Mouse (Mus musculus): ENCODE data around the gene Abcb9.

Gene Abcb9

GRCm38 (mm10) chr5:124034471-124034870, 61.1 kb downstream of the Abcb9 start:
- DNase-seq (ENCODE audit: low read depth in 2 of 2, low spot score in 2 of 2): peak; percentile 78 to 80

GRCm38 (mm10) chr5:124032001-124032508, 63.5 kb downstream of the Abcb9 start, which contains the start of gene Vps37b:
Gene Vps37b, minus strand, starts transcription at chr5:124032270.
- DNase-seq (ENCODE audit: low read depth in 2 of 2, low spot score in 2 of 2): peak; percentile 95

- no peak for DNase-seq (ENCODE audit: low read depth in 2 of 2, low spot score in 2 of 2)
Observed at GRCm38 (mm10) chr5:124031068-124031955, 64.3 kb downstream of the Abcb9 start.

GRCm38 (mm10) chr5:124030386-124031067, 65.1 kb downstream of the Abcb9 start:
- DNase-seq (ENCODE audit: low read depth in 2 of 2, low spot score in 2 of 2): peak; percentile 30 to 35

- peak; percentile 61 for DNase-seq (ENCODE audit: low read depth in 2 of 2, low spot score in 2 of 2)
Observed at GRCm38 (mm10) chr5:124029220-124030035, 66.2 kb downstream of the Abcb9 start.

DNA sequence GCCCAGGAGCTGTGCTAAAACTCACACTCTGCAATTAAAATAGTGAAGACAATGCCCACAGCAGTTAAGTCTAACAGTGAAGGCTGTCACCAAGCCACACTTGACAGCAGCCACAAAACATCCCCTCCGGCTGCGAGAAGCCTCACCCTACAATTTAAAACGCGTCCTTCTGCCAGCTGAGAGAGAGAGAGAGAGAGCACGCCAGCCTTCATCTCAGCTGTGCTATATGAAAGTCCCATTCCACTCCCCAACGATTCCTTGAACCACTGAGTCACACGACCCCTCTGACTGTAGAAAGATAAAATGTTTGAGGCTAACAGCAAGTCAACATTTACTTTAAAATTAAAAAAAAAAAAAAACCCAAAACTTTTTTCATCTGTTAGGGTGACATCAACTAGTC, 66.9 kb downstream of the Abcb9 start:
- peak; percentile 51 to 59 for DNase-seq (ENCODE audit: low read depth in 2 of 2, low spot score in 2 of 2)

GRCm38 (mm10) chr5:124027702-124028470, 67.7 kb downstream of the Abcb9 start:
- peak; percentile 19 to 46 for DNase-seq (ENCODE audit: low read depth in 2 of 2, low spot score in 2 of 2)

- DNase-seq (ENCODE audit: low read depth in 2 of 2, low spot score in 2 of 2): peak in 1 of 2 experiments; percentile 26
Observed at GRCm38 (mm10) chr5:124026568-124026967, 69.0 kb downstream of the Abcb9 start.

- DNase-seq (ENCODE audit: low read depth in 2 of 2, low spot score in 2 of 2): peak; percentile 27 to 34
Observed at GRCm38 (mm10) chr5:124025587-124026441, 69.8 kb downstream of the Abcb9 start.

- peak in 1 of 2 experiments; percentile 15 for DNase-seq (ENCODE audit: low read depth in 2 of 2, low spot score in 2 of 2)
Observed at GRCm38 (mm10) chr5:124025146-124025545, 70.5 kb downstream of the Abcb9 start.

DNA sequence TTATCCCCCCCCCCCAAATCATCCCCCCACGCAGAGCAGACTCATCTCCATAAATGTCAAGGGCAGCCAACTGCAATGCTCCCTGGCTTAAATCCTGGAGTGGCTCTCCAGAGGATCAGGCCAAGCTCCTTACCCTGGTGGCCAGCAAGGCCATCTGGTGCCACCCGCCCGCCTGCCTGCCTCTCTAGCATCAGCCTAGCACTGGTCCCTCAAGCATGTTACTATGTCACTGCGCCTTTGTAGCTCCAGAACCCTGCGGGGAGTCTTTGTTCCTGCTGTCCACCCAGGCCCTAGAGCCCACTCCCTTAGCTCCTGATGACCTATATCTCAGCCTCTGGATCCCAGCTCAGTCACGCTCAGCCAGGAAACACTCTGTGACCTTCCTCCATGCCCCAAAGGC, 70.9 kb downstream of the Abcb9 start:
- peak in 1 of 2 experiments; percentile 13 for DNase-seq (ENCODE audit: low read depth in 2 of 2, low spot score in 2 of 2)

GRCm38 (mm10) chr5:124022365-124022764, 73.2 kb downstream of the Abcb9 start:
- DNase-seq (ENCODE audit: low read depth in 2 of 2, low spot score in 2 of 2): no peak

DNA sequence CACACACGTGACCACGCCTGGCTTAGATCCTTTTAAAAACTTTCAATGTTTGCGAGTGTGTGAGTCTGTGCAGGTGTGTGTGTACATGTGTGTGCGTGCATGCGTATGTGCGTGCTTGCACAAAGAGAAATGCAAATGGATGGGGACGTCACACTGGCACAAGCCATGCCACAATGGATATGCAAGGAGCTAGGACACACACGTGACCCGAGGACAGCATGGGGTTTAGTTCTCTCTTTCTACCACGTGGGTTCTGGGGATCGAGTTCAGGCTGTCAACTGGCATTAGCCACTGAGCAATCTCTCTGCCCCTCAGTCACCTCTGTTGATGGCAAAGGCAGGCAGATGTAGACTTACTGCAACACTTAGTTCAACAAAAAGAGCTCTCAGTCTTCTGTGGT, 73.9 kb downstream of the Abcb9 start:
- DNase-seq (ENCODE audit: low read depth in 2 of 2, low spot score in 2 of 2): peak in 1 of 2 experiments; percentile 35

DNA sequence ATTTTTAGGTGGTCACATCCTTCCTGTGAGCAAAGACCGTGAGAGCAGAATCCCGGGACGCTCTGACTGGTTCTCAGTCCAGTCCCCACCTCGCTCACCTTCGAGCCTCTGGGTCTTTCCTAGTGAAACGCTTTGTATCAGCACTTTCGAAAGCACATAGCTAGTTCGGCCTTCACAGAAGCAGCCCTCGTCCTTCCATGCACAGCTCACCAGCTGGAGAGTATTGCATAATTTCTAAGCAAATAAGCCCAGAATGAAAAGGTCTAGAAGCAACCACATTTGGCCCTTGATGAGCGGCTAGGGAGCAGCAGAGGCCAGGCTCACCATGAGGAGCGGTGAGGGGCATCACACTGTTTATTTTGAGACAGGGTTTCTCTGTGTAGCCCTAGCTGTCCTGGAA, 74.5 kb downstream of the Abcb9 start:
- DNase-seq (ENCODE audit: low read depth in 2 of 2, low spot score in 2 of 2): no peak

DNA sequence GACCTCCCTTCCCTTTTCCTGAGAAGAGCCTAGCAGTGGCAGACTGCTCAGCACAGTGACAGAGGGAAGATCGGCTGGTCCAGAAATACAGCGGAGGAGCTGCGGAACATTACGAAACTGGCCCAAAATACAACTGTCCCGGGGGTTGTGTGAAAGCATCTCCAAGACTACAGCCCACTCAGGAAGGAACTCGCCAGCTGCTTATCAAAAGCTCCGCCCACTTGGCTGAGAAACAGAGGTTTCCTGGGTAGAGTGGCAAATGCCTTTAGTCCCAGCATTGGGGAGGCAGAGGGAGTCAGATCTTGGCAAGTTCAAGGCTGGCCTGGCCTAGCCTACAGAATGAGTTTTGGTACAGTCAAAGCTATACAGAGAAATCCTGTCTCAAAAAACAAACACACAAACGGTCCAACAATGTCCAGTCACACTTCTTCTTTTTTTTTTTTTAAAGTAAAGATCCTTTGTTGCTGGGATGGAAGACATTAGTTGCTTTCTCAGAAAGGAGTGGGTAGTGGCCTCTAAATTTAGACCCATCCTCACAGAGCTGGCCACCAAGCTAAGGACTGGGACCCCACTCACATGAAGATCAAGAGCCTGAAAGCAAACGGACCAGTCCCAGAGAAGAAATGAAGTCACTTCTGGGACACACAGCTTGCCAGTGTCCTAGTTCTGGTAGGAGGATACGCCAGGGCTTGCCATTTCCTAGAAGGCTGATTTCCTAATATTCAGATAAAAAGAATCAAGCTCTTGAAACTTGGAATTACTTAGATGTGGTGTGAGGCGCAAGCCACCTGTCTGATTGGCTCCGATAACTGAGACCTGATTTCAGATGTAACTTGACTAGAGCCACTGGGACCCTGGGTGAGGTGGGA, 76.0 kb downstream of the Abcb9 start:
- DNase-seq (ENCODE audit: low read depth in 2 of 2, low spot score in 2 of 2): peak in 1 of 2 experiments; percentile 59

DNA sequence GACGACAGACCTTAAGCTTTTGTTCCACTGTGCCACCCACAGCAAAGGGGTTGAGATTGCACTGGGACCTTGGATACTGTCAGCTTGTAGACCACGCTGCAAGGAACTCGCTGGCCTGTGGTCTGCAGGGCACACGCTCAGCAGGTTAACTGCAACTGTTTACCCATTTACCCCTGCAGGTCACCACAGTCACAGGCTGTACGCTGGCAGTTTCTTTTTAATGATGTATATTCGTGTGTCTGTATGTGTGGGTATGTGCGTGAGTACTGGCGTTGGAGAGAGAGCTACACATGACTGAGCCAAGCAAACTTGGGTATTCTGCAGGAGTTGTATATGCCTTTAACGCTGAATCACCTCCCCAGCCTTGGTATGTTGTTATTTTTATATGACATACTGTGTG, 76.9 kb downstream of the Abcb9 start:
- DNase-seq (ENCODE audit: low read depth in 2 of 2, low spot score in 2 of 2): peak in 1 of 2 experiments; percentile 43

- DNase-seq (ENCODE audit: low read depth in 2 of 2, low spot score in 2 of 2): no peak
Observed at GRCm38 (mm10) chr5:124017941-124018340, 77.7 kb downstream of the Abcb9 start.

DNA sequence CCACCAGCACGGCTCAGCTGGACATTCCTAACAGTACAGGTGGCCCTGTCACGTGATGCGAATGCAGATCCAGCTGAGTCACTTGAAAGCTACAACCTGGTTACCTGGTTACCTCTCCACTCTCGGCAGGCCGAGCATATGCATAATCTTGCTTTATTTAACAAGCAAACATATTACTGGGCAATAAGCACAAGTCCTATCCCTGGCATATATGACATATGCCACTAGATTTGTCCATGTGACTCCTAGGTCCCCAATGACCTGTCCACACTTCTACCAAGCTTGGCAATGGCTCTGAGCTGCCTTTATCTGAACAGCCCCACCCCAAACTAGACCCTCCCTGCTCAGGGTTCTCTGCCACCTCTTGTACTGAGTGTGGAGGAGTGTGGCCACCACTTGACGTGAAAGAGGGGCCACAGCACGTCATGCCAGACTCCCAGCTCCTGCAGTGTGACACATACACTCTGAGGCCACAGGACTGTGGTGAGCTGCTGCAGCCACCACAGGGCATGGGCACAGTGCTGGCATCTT, 79.2 kb downstream of the Abcb9 start:
- peak in 1 of 2 experiments; percentile 31 for DNase-seq (ENCODE audit: low read depth in 2 of 2, low spot score in 2 of 2)
